ENCODE assay signal across 33 mouse cellular contexts in the genomic region with DNA sequence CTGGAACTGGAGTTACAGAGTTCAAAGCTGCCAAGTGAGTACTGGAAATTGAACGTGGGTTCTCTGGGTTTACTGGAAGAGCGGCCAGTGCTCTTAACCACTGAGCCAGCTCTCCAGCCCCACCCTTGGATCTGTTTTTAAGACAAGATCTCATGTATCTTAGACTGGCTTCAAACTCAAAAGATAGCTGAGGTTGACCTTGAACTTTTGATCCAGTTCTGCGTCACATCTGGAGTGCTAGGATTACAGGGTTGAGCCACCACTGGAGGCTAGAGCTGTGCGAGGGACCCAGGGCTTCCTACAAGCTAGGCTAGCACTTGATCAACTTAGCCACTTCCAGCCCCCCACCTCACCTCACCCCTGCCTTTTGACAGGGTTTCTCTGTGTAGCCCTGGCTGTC. TPM values are rescaled to one million over a fixed set of nuclear protein-coding genes. Genes with fewer than 3 reads are reported as not detected.
"Had no signal": no experiment of that assay in that cellular context is flagged by ENCODE, and none has a peak within 500 bp of the region (broad histone marks: within the 10 kb centered on the region; RNA-seq: fewer than 3 reads in every experiment).

No protein-coding gene starts in this region.

- H3K4me2 ChIP-seq: heart, embryonic 12.5 days; hindbrain, embryonic 12.5 days; hindbrain, embryonic 14.5 days; intestine, embryonic 15.5 days; limb, embryonic 13.5 days; limb, embryonic 15.5 days; liver, embryonic 12.5 days had no signal

- H3K27me3 ChIP-seq: heart, embryonic 12.5 days; intestine, embryonic 15.5 days; limb, embryonic 15.5 days had no signal

- H3K36me3 ChIP-seq: heart, embryonic 10.5 days; heart, embryonic 12.5 days; hindbrain, embryonic 10.5 days; hindbrain, embryonic 12.5 days; intestine, embryonic 15.5 days; kidney, embryonic 15.5 days; limb, embryonic 13.5 days; limb, embryonic 15.5 days; liver, embryonic 12.5 days had no signal

- H3K4me3 ChIP-seq: gastrocnemius, adult 2 months; heart, embryonic 10.5 days; heart, embryonic 12.5 days; hindbrain, embryonic 10.5 days; hindbrain, embryonic 12.5 days; intestine, embryonic 15.5 days; kidney, embryonic 15.5 days; layer of hippocampus, adult 2 months; left cerebral cortex, adult 2 months; limb, embryonic 13.5 days; limb, embryonic 15.5 days; liver, embryonic 12.5 days had no signal

- H3K9me3 ChIP-seq: heart, embryonic 10.5 days; hindbrain, embryonic 10.5 days; hindbrain, embryonic 12.5 days; intestine, embryonic 15.5 days; kidney, embryonic 15.5 days; limb, embryonic 15.5 days; liver, embryonic 12.5 days had no signal

- H3K9ac ChIP-seq: heart, embryonic 12.5 days; hindbrain, embryonic 12.5 days; hindbrain, embryonic 14.5 days; intestine, embryonic 15.5 days; kidney, embryonic 15.5 days; limb, embryonic 13.5 days; limb, embryonic 15.5 days; liver, embryonic 12.5 days; liver, embryonic 14.5 days had no signal

- H3K27ac ChIP-seq: gastrocnemius, adult 2 months; heart, embryonic 10.5 days; hindbrain, embryonic 10.5 days; hindbrain, embryonic 12.5 days; hindbrain, embryonic 14.5 days; intestine, embryonic 15.5 days; kidney, embryonic 15.5 days; kidney, postnatal 0 days; layer of hippocampus, adult 2 months; left cerebral cortex, adult 2 months; limb, embryonic 13.5 days; limb, embryonic 15.5 days; liver, embryonic 12.5 days; liver, embryonic 14.5 days had no signal

- ATAC-seq: hindbrain, embryonic 16.5 days; inflammation-experienced regulatory T-cells, adult 6 months; intestine, postnatal 0 days had no signal

- DNase-seq: gastrocnemius, adult 2 months; gastrocnemius, postnatal 10 days; gastrocnemius, postnatal 25 days; heart, adult 18-20 months; heart, postnatal 10 days; heart, postnatal 4 days; kidney, adult 2 months; kidney, adult 9 months; kidney, postnatal 14 days; kidney, postnatal 4 days; left cerebral cortex, postnatal 4 days had no signal

RNA-seq across cellular contexts. Expression of gene Kcnj4, which starts 51.2 kb away (rescaled TPM):
- total RNA-seq: gastrocnemius, postnatal 25 days; granulocyte monocyte progenitor cell, adult 5-6 weeks; heart, postnatal 25 days; liver, adult 2 months had no signal
- polyA plus RNA-seq: hindbrain, embryonic 10.5 days; hindbrain, embryonic 12.5 days; hindbrain, embryonic 14.5 days; hindbrain, embryonic 16.5 days; inflammation-experienced regulatory T-cells, adult 6 months; intestine, embryonic 15.5 days; intestine, postnatal 0 days; limb, embryonic 11.5 days; limb, embryonic 13.5 days; limb, embryonic 15.5 days; liver, adult 2 months; liver, embryonic 12.5 days; liver, embryonic 14.5 days; liver, embryonic 16.5 days had no signal
